Mouse (Mus musculus): ENCODE results near the gene Bri3. TPM values are rescaled to one million over a fixed set of nuclear protein-coding genes. Genes with fewer than 3 reads are reported as not detected.
"Not testable (repeated sequence)": the region's sequence is repeated elsewhere in the genome, so short reads cannot be mapped to it uniquely, and the experiment has no call there.

Gene Bri3
- polyA plus RNA-seq, 1 experiment, result 242 TPM

GRCm38 (mm10) chr5:144360346-144360745, 116.1 kb downstream of the Bri3 start:
- Histone ChIP-seq H3K4me3 (ENCODE audit: insufficient read depth, low read depth, low read length) (no peak overlapping the region), H3K4me1 (ENCODE audit: control insufficient read depth, insufficient read depth, low read length) (peaks cover 13% of the 10 kb centered on the region), H3K27ac (ENCODE audit: insufficient read depth, low read depth, low read length) (peak overlapping the region; percentile 74), H3K27me3 (replicated peaks; ENCODE audit: control insufficient read depth, insufficient read depth, low read length) (no peaks in the 10 kb centered on the region), H3K36me3 (ENCODE audit: control insufficient read depth, insufficient read depth, low read length) (no peaks in the 10 kb centered on the region)
- 19% methylated on average over 6 of the region's 6 CpGs for WGBS
- no peak for TF ChIP-seq CTCF (conservative IDR thresholded peaks at IDR 0.05; ENCODE audit: insufficient read depth, insufficient read length, low read depth, low read length)
- TF ChIP-seq POLR2A (IDR thresholded peaks at IDR 0.05; ENCODE audit: low read depth, low read length), result no peak
- peak; percentile 92 for DNase-seq

- no peaks in the 10 kb centered on the region for H3K27me3 ChIP-seq (replicated peaks; ENCODE audit: control insufficient read depth, insufficient read depth, low read length)
- H3K27ac ChIP-seq (ENCODE audit: insufficient read depth, low read depth, low read length), result no peak overlapping the region
- 92% methylated on average over 11 of the region's 11 CpGs for WGBS
- H3K4me3 ChIP-seq (ENCODE audit: insufficient read depth, low read depth, low read length), result no peak overlapping the region
- no peaks in the 10 kb centered on the region for H3K36me3 ChIP-seq (ENCODE audit: control insufficient read depth, insufficient read depth, low read length)
- no peak for DNase-seq
- no peak for TF ChIP-seq CTCF (conservative IDR thresholded peaks at IDR 0.05; ENCODE audit: insufficient read depth, insufficient read length, low read depth, low read length)
- TF ChIP-seq POLR2A (IDR thresholded peaks at IDR 0.05; ENCODE audit: low read depth, low read length), result no peak
- peaks cover 10% of the 10 kb centered on the region for H3K4me1 ChIP-seq (ENCODE audit: control insufficient read depth, insufficient read depth, low read length)
These were observed 120.6 kb downstream of the Bri3 start for GRCm38 (mm10) chr5:144364680-144365357.

- not testable (repeated sequence) for H3K27me3 ChIP-seq (replicated peaks; ENCODE audit: control insufficient read depth, insufficient read depth, low read length); H3K27ac ChIP-seq (ENCODE audit: insufficient read depth, low read depth, low read length); DNase-seq; H3K4me1 ChIP-seq (ENCODE audit: control insufficient read depth, insufficient read depth, low read length); H3K36me3 ChIP-seq (ENCODE audit: control insufficient read depth, insufficient read depth, low read length); H3K4me3 ChIP-seq (ENCODE audit: insufficient read depth, low read depth, low read length)
- WGBS, result 81% methylated on average over 6 of the region's 6 CpGs
These were observed 122.3 kb downstream of the Bri3 start for GRCm38 (mm10) chr5:144366551-144366950.

DNA sequence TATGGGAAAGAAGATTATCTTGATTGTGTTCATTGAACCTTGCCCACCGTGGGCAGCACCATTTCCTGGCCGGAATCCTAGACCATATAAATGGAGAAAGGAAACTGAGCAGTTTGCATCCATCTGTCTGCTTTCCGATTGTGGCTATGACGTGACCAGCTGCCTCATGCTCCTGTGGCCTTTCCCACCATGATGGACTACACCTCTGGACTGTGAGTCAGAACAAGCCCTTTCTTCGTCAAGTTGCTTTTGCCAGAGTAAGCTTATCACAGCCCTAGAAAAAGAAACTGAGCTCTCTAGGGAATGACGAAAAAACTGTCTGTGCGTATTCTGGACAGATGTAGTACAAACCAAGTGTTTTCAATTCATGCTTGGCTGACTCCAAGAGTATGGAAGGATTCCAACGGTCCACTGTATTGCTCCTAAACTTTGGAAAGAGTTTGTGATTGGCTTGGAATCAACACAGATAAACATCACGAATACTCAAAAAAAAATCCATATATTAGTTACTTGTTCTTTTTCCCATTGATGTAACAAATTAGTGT, 124.5 kb downstream of the Bri3 start:
- WGBS, result 51% methylated on average over 9 of the region's 9 CpGs
- no peaks in the 10 kb centered on the region for H3K36me3 ChIP-seq (ENCODE audit: control insufficient read depth, insufficient read depth, low read length)
- TF ChIP-seq POLR2A (IDR thresholded peaks at IDR 0.05; ENCODE audit: low read depth, low read length), result no peak
- no peak for TF ChIP-seq CTCF (conservative IDR thresholded peaks at IDR 0.05; ENCODE audit: insufficient read depth, insufficient read length, low read depth, low read length)
- no peak overlapping the region for H3K27ac ChIP-seq (ENCODE audit: insufficient read depth, low read depth, low read length)
- no peaks in the 10 kb centered on the region for H3K27me3 ChIP-seq (replicated peaks; ENCODE audit: control insufficient read depth, insufficient read depth, low read length)
- peak; percentile 39 for DNase-seq
- no peak overlapping the region for H3K4me3 ChIP-seq (ENCODE audit: insufficient read depth, low read depth, low read length)
- H3K4me1 ChIP-seq (ENCODE audit: control insufficient read depth, insufficient read depth, low read length), result 0 out of 2 replicates have a peak, but pooled peaks cover 2% of the 10 kb centered on the region

- no peak for DNase-seq
- TF ChIP-seq CTCF (conservative IDR thresholded peaks at IDR 0.05; ENCODE audit: insufficient read depth, insufficient read length, low read depth, low read length), result no peak
- no peak for TF ChIP-seq POLR2A (IDR thresholded peaks at IDR 0.05; ENCODE audit: low read depth, low read length)
- Histone ChIP-seq H3K36me3 (ENCODE audit: control insufficient read depth, insufficient read depth, low read length) (no peaks in the 10 kb centered on the region), H3K27ac (ENCODE audit: insufficient read depth, low read depth, low read length) (no peak overlapping the region), H3K27me3 (replicated peaks; ENCODE audit: control insufficient read depth, insufficient read depth, low read length) (no peaks in the 10 kb centered on the region), H3K4me3 (ENCODE audit: insufficient read depth, low read depth, low read length) (no peak overlapping the region), H3K4me1 (ENCODE audit: control insufficient read depth, insufficient read depth, low read length) (0 out of 2 replicates have a peak, but pooled peaks cover 2% of the 10 kb centered on the region)
- 31% methylated on average over 6 of the region's 6 CpGs for WGBS
These were observed 126.7 kb downstream of the Bri3 start for GRCm38 (mm10) chr5:144370986-144371385.

DNA sequence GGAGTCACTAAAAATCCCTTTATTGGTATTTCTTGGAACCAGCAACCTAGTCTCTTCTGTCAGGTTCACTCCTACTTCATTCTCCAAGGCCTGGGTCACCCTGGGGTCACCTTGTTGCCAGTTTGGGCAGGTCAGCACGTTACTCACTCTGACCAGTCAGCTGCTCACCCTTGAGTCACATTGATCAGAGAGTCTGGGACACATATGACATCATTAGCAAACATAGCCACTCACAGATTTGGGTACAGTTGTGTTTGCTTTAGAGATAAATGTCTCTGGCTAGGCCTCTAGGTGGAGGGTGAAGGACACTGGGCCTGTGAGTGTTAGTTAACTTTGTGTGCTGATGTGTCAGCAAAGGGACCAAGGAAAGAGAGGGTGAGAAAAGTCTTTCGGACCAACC, 127.9 kb downstream of the Bri3 start:
- Histone ChIP-seq H3K4me3 (ENCODE audit: insufficient read depth, low read depth, low read length) (no peak overlapping the region), H3K4me1 (ENCODE audit: control insufficient read depth, insufficient read depth, low read length) (0 out of 2 replicates have a peak, but pooled peaks cover 2% of the 10 kb centered on the region), H3K27me3 (replicated peaks; ENCODE audit: control insufficient read depth, insufficient read depth, low read length) (no peaks in the 10 kb centered on the region), H3K27ac (ENCODE audit: insufficient read depth, low read depth, low read length) (no peak overlapping the region), H3K36me3 (ENCODE audit: control insufficient read depth, insufficient read depth, low read length) (no peaks in the 10 kb centered on the region)
- TF ChIP-seq POLR2A (IDR thresholded peaks at IDR 0.05; ENCODE audit: low read depth, low read length) (no peak), CTCF (conservative IDR thresholded peaks at IDR 0.05; ENCODE audit: insufficient read depth, insufficient read length, low read depth, low read length) (no peak)
- WGBS, result 29% methylated on average over 2 of the region's 2 CpGs
- peak; percentile 16 for DNase-seq

- no peak for DNase-seq
- H3K4me1 ChIP-seq (ENCODE audit: control insufficient read depth, insufficient read depth, low read length), result 0 out of 2 replicates have a peak, but pooled peaks cover 2% of the 10 kb centered on the region
- no peaks in the 10 kb centered on the region for H3K36me3 ChIP-seq (ENCODE audit: control insufficient read depth, insufficient read depth, low read length)
- no peak overlapping the region for H3K27ac ChIP-seq (ENCODE audit: insufficient read depth, low read depth, low read length)
- H3K27me3 ChIP-seq (replicated peaks; ENCODE audit: control insufficient read depth, insufficient read depth, low read length), result no peaks in the 10 kb centered on the region
- H3K4me3 ChIP-seq (ENCODE audit: insufficient read depth, low read depth, low read length), result no peak overlapping the region
- 88% methylated on average over 2 of the region's 2 CpGs for WGBS
- TF ChIP-seq CTCF (conservative IDR thresholded peaks at IDR 0.05; ENCODE audit: insufficient read depth, insufficient read length, low read depth, low read length) (no peak), POLR2A (IDR thresholded peaks at IDR 0.05; ENCODE audit: low read depth, low read length) (no peak)
These were observed 128.6 kb downstream of the Bri3 start for GRCm38 (mm10) chr5:144372885-144373284.
